Comparison of ENCODE assay signal across 13 mouse cellular contexts in genomic region chr5:24986956-24987355, GRCm38 (mm10).
DNase-seq lines count a peak whose midpoint lies in the region; ATAC-seq lines count a peak whose summit lies in the region.
"Had no signal": no experiment of that assay in that cellular context is flagged by ENCODE, and none has a peak within 500 bp of the region (broad histone marks: within the 10 kb centered on the region; RNA-seq: fewer than 3 reads in every experiment).

No protein-coding gene starts in this region.

- peaks cover 43% of the 10 kb centered on the region for H3K4me1 ChIP-seq in forebrain, embryonic 10.5 days
- peaks cover 3% of the 10 kb centered on the region; the same call in 1 of the 2 replicates for H3K4me1 ChIP-seq in forebrain, embryonic 11.5 days (replicated peaks; ENCODE audit: control insufficient read depth, insufficient read depth, low read length)
- peaks cover 22% of the 10 kb centered on the region for H3K4me1 ChIP-seq in midbrain, embryonic 13.5 days (replicated peaks)
- peaks cover 4% of the 10 kb centered on the region; the same call in 1 of the 2 replicates for H3K4me1 ChIP-seq in midbrain, embryonic 11.5 days (ENCODE audit: control insufficient read depth, insufficient read depth, low read length)
- H3K4me1 ChIP-seq in forebrain, embryonic 15.5 days, result peaks cover 24% of the 10 kb centered on the region

- H3K36me3 ChIP-seq in forebrain, embryonic 10.5 days (replicated peaks), result no peaks in the 10 kb centered on the region
- H3K36me3 ChIP-seq in forebrain, embryonic 11.5 days (ENCODE audit: control insufficient read depth, insufficient read depth, low read length), result no peaks in the 10 kb centered on the region
- no peaks in the 10 kb centered on the region for H3K36me3 ChIP-seq in midbrain, embryonic 13.5 days
- no peaks in the 10 kb centered on the region for H3K36me3 ChIP-seq in midbrain, embryonic 11.5 days (ENCODE audit: control insufficient read depth, insufficient read depth, low read length)
- no peaks in the 10 kb centered on the region for H3K36me3 ChIP-seq in forebrain, embryonic 15.5 days
- H3K36me3 ChIP-seq: limb, embryonic 13.5 days had no signal

- no peaks in the 10 kb centered on the region for H3K9me3 ChIP-seq in forebrain, embryonic 10.5 days
- H3K9me3 ChIP-seq in forebrain, embryonic 11.5 days (ENCODE audit: control insufficient read depth, low read length), result no peaks in the 10 kb centered on the region
- no peaks in the 10 kb centered on the region for H3K9me3 ChIP-seq in midbrain, embryonic 13.5 days
- H3K9me3 ChIP-seq in midbrain, embryonic 11.5 days (ENCODE audit: control insufficient read depth, low read length), result no peaks in the 10 kb centered on the region
- H3K9me3 ChIP-seq in forebrain, embryonic 15.5 days, result no peaks in the 10 kb centered on the region
- H3K9me3 ChIP-seq: limb, embryonic 13.5 days had no signal

- no peak for ATAC-seq in forebrain, embryonic 11.5 days (replicated peaks; ENCODE audit: low FRiP score)
- ATAC-seq in midbrain, embryonic 13.5 days, result no peak
- no peak for ATAC-seq in midbrain, embryonic 11.5 days (ENCODE audit: low FRiP score)
- no peak for ATAC-seq in forebrain, embryonic 15.5 days (replicated peaks)

- H3K9ac ChIP-seq in forebrain, embryonic 11.5 days (ENCODE audit: low read length), result no peak overlapping the region
- no peak overlapping the region for H3K9ac ChIP-seq in midbrain, embryonic 13.5 days (replicated peaks)
- H3K9ac ChIP-seq in midbrain, embryonic 11.5 days (ENCODE audit: low read length), result no peak overlapping the region
- peak overlapping the region; percentile 38 for H3K9ac ChIP-seq in forebrain, embryonic 15.5 days (replicated peaks)
- H3K9ac ChIP-seq: limb, embryonic 13.5 days; lung, embryonic 14.5 days had no signal

- no peak overlapping the region for H3K4me3 ChIP-seq in forebrain, embryonic 10.5 days
- no peak overlapping the region for H3K4me3 ChIP-seq in forebrain, embryonic 11.5 days (ENCODE audit: low read depth, low read length)
- no peak overlapping the region for H3K4me3 ChIP-seq in midbrain, embryonic 13.5 days (replicated peaks)
- no peak overlapping the region for H3K4me3 ChIP-seq in midbrain, embryonic 11.5 days (ENCODE audit: low read depth, low read length)
- peak overlapping the region; percentile 31 for H3K4me3 ChIP-seq in forebrain, embryonic 15.5 days
- H3K4me3 ChIP-seq: limb, embryonic 13.5 days had no signal

- peak overlapping the region; percentile 54; the same call in 1 of the 2 replicates for H3K27ac ChIP-seq in forebrain, embryonic 10.5 days
- no peak overlapping the region for H3K27ac ChIP-seq in forebrain, embryonic 11.5 days (ENCODE audit: low read depth, low read length)
- H3K27ac ChIP-seq in midbrain, embryonic 13.5 days, result peak overlapping the region; percentile 86; the same call in 1 of the 2 replicates
- no peak overlapping the region for H3K27ac ChIP-seq in midbrain, embryonic 11.5 days (ENCODE audit: low read depth, low read length)
- peak overlapping the region; percentile 91 for H3K27ac ChIP-seq in forebrain, embryonic 15.5 days (replicated peaks)
- H3K27ac ChIP-seq: limb, embryonic 13.5 days had no signal

- no peaks in the 10 kb centered on the region for H3K27me3 ChIP-seq in forebrain, embryonic 10.5 days (ENCODE audit: poor library complexity, severe bottlenecking)
- H3K27me3 ChIP-seq in forebrain, embryonic 11.5 days (ENCODE audit: control insufficient read depth, insufficient read depth, low read length), result no peaks in the 10 kb centered on the region
- no peaks in the 10 kb centered on the region for H3K27me3 ChIP-seq in midbrain, embryonic 13.5 days
- H3K27me3 ChIP-seq in midbrain, embryonic 11.5 days (ENCODE audit: control insufficient read depth, insufficient read depth, low read length), result no peaks in the 10 kb centered on the region
- no peaks in the 10 kb centered on the region for H3K27me3 ChIP-seq in forebrain, embryonic 15.5 days
- H3K27me3 ChIP-seq: limb, embryonic 13.5 days had no signal

- 28% methylated on average over 2 of the region's 2 CpGs for WGBS in forebrain, embryonic 10.5 days
- WGBS in forebrain, embryonic 11.5 days, result 15% methylated on average over 2 of the region's 2 CpGs
- 16% methylated on average over 2 of the region's 2 CpGs for WGBS in midbrain, embryonic 13.5 days
- 35% methylated on average over 2 of the region's 2 CpGs for WGBS in midbrain, embryonic 11.5 days
- WGBS in forebrain, embryonic 15.5 days, result 16% methylated on average over 2 of the region's 2 CpGs

- H3K4me2 ChIP-seq in forebrain, embryonic 11.5 days (ENCODE audit: low read depth, low read length, severe bottlenecking), result no peak overlapping the region
- peak overlapping the region; percentile 42 for H3K4me2 ChIP-seq in midbrain, embryonic 13.5 days (replicated peaks)
- no peak overlapping the region for H3K4me2 ChIP-seq in midbrain, embryonic 11.5 days
- H3K4me2 ChIP-seq in forebrain, embryonic 15.5 days (replicated peaks), result peak overlapping the region; percentile 41
- H3K4me2 ChIP-seq: limb, embryonic 13.5 days; lung, embryonic 14.5 days had no signal

- no peak for DNase-seq in forebrain, embryonic 10.5 days (ENCODE audit: extremely low spot score, low spot score)
- DNase-seq in forebrain, embryonic 11.5 days (ENCODE audit: low spot score), result no peak
- no peak for DNase-seq in midbrain, embryonic 11.5 days (ENCODE audit: low spot score, missing footprints)
- DNase-seq in lung, adult 18-20 months, result no peak
- no peak for DNase-seq in embryo, embryonic 10 days (ENCODE audit: low spot score)
- DNase-seq in kidney, adult 8-10 months, result no peak
- DNase-seq: B cell, adult 2 months; gastrocnemius, postnatal 14 days; kidney, adult 11 months; lung, embryonic 14.5 days had no signal

Comparison
In these comparisons a context has a peak if more than half of its experiments do, and no peak if none do; other contexts are left out.
1. H3K27ac ChIP-seq: peak in forebrain, embryonic 10.5 days (single experiment), midbrain, embryonic 13.5 days (single experiment) and forebrain, embryonic 15.5 days (single experiment); none in forebrain, embryonic 11.5 days (single experiment) and midbrain, embryonic 11.5 days (single experiment).
2. H3K4me2 ChIP-seq: peak in midbrain, embryonic 13.5 days (single experiment) and forebrain, embryonic 15.5 days (single experiment); none in forebrain, embryonic 11.5 days (single experiment) and midbrain, embryonic 11.5 days (single experiment).